Mouse (Mus musculus): ENCODE measurements around the gene Rasd1. TPM values are rescaled to one million over a fixed set of nuclear protein-coding genes. Genes with fewer than 3 reads are reported as not detected.

The Rasd1 gene
- total and polyA plus RNA-seq, 3 experiments: 0.06 TPM; not detected in 2

- no peak overlapping the region for H3K9ac ChIP-seq (ENCODE audit: control insufficient read depth, low read depth, low read length, poor library complexity, severe bottlenecking)
- H3K4me1 ChIP-seq (ENCODE audit: control insufficient read depth in 1 of 2, insufficient read depth in 2 of 2, low read length in 2 of 2): peaks cover 18 to 28% of the 10 kb centered on the region in 2 experiments
- H3K36me3 ChIP-seq (ENCODE audit: control insufficient read depth in 1 of 2, insufficient read depth in 2 of 2, low read length in 2 of 2): peaks cover 2 to 9% of the 10 kb centered on the region in 2 experiments
- no peaks in the 10 kb centered on the region for H3K9me3 ChIP-seq (replicated peaks; ENCODE audit: insufficient read depth, low read length)
- no peaks in the 10 kb centered on the region for H3K79me2 ChIP-seq (ENCODE audit: control insufficient read depth, insufficient read depth, low read length, poor library complexity)
- no peaks in the 10 kb centered on the region for H3K27me3 ChIP-seq (ENCODE audit: control insufficient read depth in 1 of 2, insufficient read depth in 2 of 2, low read length in 2 of 2)
- H3K4me3 ChIP-seq (ENCODE audit: control insufficient read depth in 1 of 2, insufficient read depth in 1 of 2, low read depth in 2 of 2, low read length in 2 of 2): no peak overlapping the region
- H3K27ac ChIP-seq (ENCODE audit: control insufficient read depth, low read depth, low read length): no peak overlapping the region
- TF ChIP-seq TCF12 (IDR thresholded peaks at IDR 0.05; ENCODE audit: low read depth, low read length) (no peak), GATA1 (IDR thresholded peaks at IDR 0.05; ENCODE audit: low read depth, low read length) (no peak), KAT2A (conservative IDR thresholded peaks at IDR 0.05; ENCODE audit: low read depth, low read length) (no peak), SIN3A (IDR thresholded peaks at IDR 0.05; ENCODE audit: low read length) (no peak)
- no peak for DNase-seq (ENCODE audit: low read depth, low spot score)
These were observed 1.2 kb downstream of the Rasd1 start for GRCm38 (mm10) chr11:59963364-59964162.

- no peaks in the 10 kb centered on the region for H3K9me3 ChIP-seq (replicated peaks; ENCODE audit: insufficient read depth, low read length)
- no peaks in the 10 kb centered on the region for H3K79me2 ChIP-seq (ENCODE audit: control insufficient read depth, insufficient read depth, low read length, poor library complexity)
- DNase-seq (ENCODE audit: low read depth, low spot score): no peak
- H3K9ac ChIP-seq (ENCODE audit: control insufficient read depth, low read depth, low read length, poor library complexity, severe bottlenecking): no peak overlapping the region
- no peaks in the 10 kb centered on the region for H3K27me3 ChIP-seq (ENCODE audit: control insufficient read depth in 1 of 2, insufficient read depth in 2 of 2, low read length in 2 of 2)
- TF ChIP-seq MAFK (IDR thresholded peaks at IDR 0.05; ENCODE audit: borderline replicate concordance, low read depth, low read length): no peak
- no peak for TF ChIP-seq MEF2A (IDR thresholded peaks at IDR 0.05; ENCODE audit: extremely low read depth, insufficient replicate concordance, low read depth, low read length, poor library complexity, severe bottlenecking)
- no peak for TF ChIP-seq ZMIZ1 (IDR thresholded peaks at IDR 0.05; ENCODE audit: low read depth, low read length)
- no peak for TF ChIP-seq RAD21 (IDR thresholded peaks at IDR 0.05; ENCODE audit: low read depth, low read length)
- no peak for TF ChIP-seq MXI1 (IDR thresholded peaks at IDR 0.05; ENCODE audit: low read depth, low read length)
- TF ChIP-seq MAX (IDR thresholded peaks at IDR 0.05; ENCODE audit: low read length): no peak
- no peak for TF ChIP-seq UBTF (IDR thresholded peaks at IDR 0.05; ENCODE audit: borderline replicate concordance, insufficient read depth, low read depth, low read length)
- no peak for TF ChIP-seq GABPA (IDR thresholded peaks at IDR 0.05; ENCODE audit: low read depth, low read length)
- TF ChIP-seq JUND (IDR thresholded peaks at IDR 0.05; ENCODE audit: low read depth, low read length): no peak
- no peak for TF ChIP-seq SMC3 (IDR thresholded peaks at IDR 0.05; ENCODE audit: low read depth, low read length)
- TF ChIP-seq ZKSCAN1 (IDR thresholded peaks at IDR 0.05; ENCODE audit: low read depth, low read length): no peak
- no peak for TF ChIP-seq NRF1 (IDR thresholded peaks at IDR 0.05; ENCODE audit: insufficient read depth, low read depth, low read length, poor library complexity, severe bottlenecking)
- no peak for TF ChIP-seq KAT2A (conservative IDR thresholded peaks at IDR 0.05; ENCODE audit: low read depth, low read length)
- TF ChIP-seq BHLHE40 (IDR thresholded peaks at IDR 0.05; ENCODE audit: borderline replicate concordance, low read depth, low read length): no peak
- peaks cover 2 to 9% of the 10 kb centered on the region in 2 experiments for H3K36me3 ChIP-seq (ENCODE audit: control insufficient read depth in 1 of 2, insufficient read depth in 2 of 2, low read length in 2 of 2)
- H3K4me1 ChIP-seq (ENCODE audit: control insufficient read depth in 1 of 2, insufficient read depth in 2 of 2, low read length in 2 of 2): peaks cover 18 to 28% of the 10 kb centered on the region in 2 experiments
- H3K4me3 ChIP-seq (ENCODE audit: control insufficient read depth in 1 of 2, insufficient read depth in 1 of 2, low read depth in 2 of 2, low read length in 2 of 2): no peak overlapping the region
- H3K27ac ChIP-seq (ENCODE audit: control insufficient read depth, low read depth, low read length): no peak overlapping the region
These were observed 2.2 kb downstream of the Rasd1 start for GRCm38 (mm10) chr11:59962590-59962989.
